Mouse (Mus musculus): ENCODE data around the gene Rnf103. TPM values are rescaled to one million over a fixed set of nuclear protein-coding genes. Genes with fewer than 3 reads are reported as not detected.

Rnf103 gene
- total RNA-seq, 2 experiments from 2014 or later: 11.5 to 11.9 TPM

Other genes with a start within 250 kb of the Rnf103 start
- 20.4 and 25.5 TPM in 2 replicates for gene Krcc1, start 222.2 kb upstream of the Rnf103 start, total RNA-seq (2015; ENCODE audit: low replicate concordance)
- gene Krcc1, start 222.2 kb upstream of the Rnf103 start, total RNA-seq (2017; ENCODE audit: low replicate concordance): 39.8 and 43.4 TPM in 2 replicates
- gene Smyd1, start 171.7 kb upstream of the Rnf103 start, total RNA-seq (2015; ENCODE audit: low replicate concordance): not detected in 2 replicates
- 0.26 TPM in 1 of 2 replicates, not detected in the other for gene Smyd1, start 171.7 kb upstream of the Rnf103 start, total RNA-seq (2017; ENCODE audit: low replicate concordance)
- gene Cd8b1, start 171.1 kb upstream of the Rnf103 start, total RNA-seq (2015; ENCODE audit: low replicate concordance): not detected in 2 replicates
- gene Cd8b1, start 171.1 kb upstream of the Rnf103 start, total RNA-seq (2017; ENCODE audit: low replicate concordance): not detected in 2 replicates
- gene Cd8a, start 120.5 kb upstream of the Rnf103 start, total RNA-seq (2015; ENCODE audit: low replicate concordance): not detected in 2 replicates
- gene Cd8a, start 120.5 kb upstream of the Rnf103 start, total RNA-seq (2017; ENCODE audit: low replicate concordance): not detected in 2 replicates
- gene Rmnd5a, start 53.3 kb upstream of the Rnf103 start, total RNA-seq (2015; ENCODE audit: low replicate concordance): 51.5 and 62.5 TPM in 2 replicates
- 129 and 137 TPM in 2 replicates for gene Rmnd5a, start 53.3 kb upstream of the Rnf103 start, total RNA-seq (2017; ENCODE audit: low replicate concordance)
- 35.2 and 58.1 TPM in 2 replicates for gene Chmp3, start 49.9 kb downstream of the Rnf103 start, total RNA-seq (2015; ENCODE audit: low replicate concordance)
- gene Chmp3, start 49.9 kb downstream of the Rnf103 start, total RNA-seq (2017; ENCODE audit: low replicate concordance): 142 and 194 TPM in 2 replicates
- 64.6 and 90.1 TPM in 2 replicates for gene Kdm3a, start 139.1 kb downstream of the Rnf103 start, total RNA-seq (2015; ENCODE audit: low replicate concordance)
- 85.6 and 117 TPM in 2 replicates for gene Kdm3a, start 139.1 kb downstream of the Rnf103 start, total RNA-seq (2017; ENCODE audit: low replicate concordance)
- gene Reep1, start 213.7 kb downstream of the Rnf103 start, total RNA-seq (2015; ENCODE audit: low replicate concordance): not detected in 2 replicates
- gene Reep1, start 213.7 kb downstream of the Rnf103 start, total RNA-seq (2017; ENCODE audit: low replicate concordance): 0.14 TPM in 1 of 2 replicates, not detected in the other

Data from erythroblast, adult 5-6 weeks (primary cell).